Mouse (Mus musculus) activated CD4-positive, CD25-positive, alpha-beta regulatory T cell, adult 4 months (primary cell): ENCODE results near the gene Neurl2. TPM values are rescaled to one million over a fixed set of nuclear protein-coding genes. Genes with fewer than 3 reads are reported as not detected.
"Not testable (repeated sequence)": the region's sequence is repeated elsewhere in the genome, so short reads cannot be mapped to it uniquely, and the experiment has no call there.

Source experiments
- ATAC-seq: one replicate; pipeline ENCODE4 v1.8.0; 2017
- polyA plus RNA-seq, 2 experiments: library from polyadenylated mRNA; unstranded; fragments of 100-300 nt; shearing (Covaris generic); gene quantifications; one replicate each; pipeline ENCODE4 v1.2.1; 2017

Gene Neurl2
- polyA plus RNA-seq, 2 experiments from 2014 or later, result 0.69 TPM; not detected in 1

DNA sequence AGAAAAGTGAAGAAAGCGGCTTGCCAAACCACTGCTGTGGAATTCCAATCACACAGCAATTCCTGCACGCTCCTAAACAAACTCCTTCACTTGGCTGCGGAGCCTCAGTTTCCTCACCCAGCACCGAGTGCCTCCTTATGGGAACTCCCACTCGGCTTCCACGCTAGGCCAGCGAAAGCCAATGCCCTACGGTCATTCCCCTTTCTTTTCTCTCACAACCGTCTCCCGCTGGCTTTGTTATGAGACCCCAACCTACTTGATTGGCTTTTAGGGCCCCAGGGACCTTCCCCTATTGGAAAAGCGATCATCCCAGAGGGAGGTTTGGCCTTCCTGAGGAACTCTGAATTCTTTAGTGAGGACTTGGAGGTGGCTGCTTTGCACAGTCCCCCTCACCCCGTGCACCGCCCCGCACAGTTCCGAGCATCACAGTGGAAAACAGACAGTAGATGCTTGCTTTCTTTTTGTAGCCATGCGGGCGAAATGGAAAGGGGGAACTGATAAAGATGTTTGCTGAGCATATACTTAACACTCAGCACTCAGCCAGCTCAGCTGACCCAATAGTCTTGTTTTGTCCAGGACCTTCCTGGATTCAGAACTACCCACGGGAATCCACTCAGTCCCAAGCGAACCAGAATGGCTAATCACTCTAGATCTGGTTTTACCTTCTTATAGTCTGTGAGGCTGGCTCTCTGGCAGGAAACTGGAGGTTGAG is 24.7 kb upstream of the Neurl2 start:
- no peak for ATAC-seq

GRCm38 (mm10) chr2:164857101-164857821 is 24.0 kb upstream of the Neurl2 start, which contains the start of gene Pltp:
Gene Pltp (minus strand): TSS chr2:164857711.
- peak; percentile 71 for ATAC-seq

GRCm38 (mm10) chr2:164856309-164857100 is 23.2 kb upstream of the Neurl2 start:
- ATAC-seq, result peak; percentile 17

GRCm38 (mm10) chr2:164855572-164855971 is 22.3 kb upstream of the Neurl2 start:
- not testable (repeated sequence) for ATAC-seq

- peak; percentile 94 for ATAC-seq
Observed at GRCm38 (mm10) chr2:164850061-164850460, 16.8 kb upstream of the Neurl2 start.

- ATAC-seq, result no peak
Observed at GRCm38 (mm10) chr2:164845782-164846181, 12.5 kb upstream of the Neurl2 start.

DNA sequence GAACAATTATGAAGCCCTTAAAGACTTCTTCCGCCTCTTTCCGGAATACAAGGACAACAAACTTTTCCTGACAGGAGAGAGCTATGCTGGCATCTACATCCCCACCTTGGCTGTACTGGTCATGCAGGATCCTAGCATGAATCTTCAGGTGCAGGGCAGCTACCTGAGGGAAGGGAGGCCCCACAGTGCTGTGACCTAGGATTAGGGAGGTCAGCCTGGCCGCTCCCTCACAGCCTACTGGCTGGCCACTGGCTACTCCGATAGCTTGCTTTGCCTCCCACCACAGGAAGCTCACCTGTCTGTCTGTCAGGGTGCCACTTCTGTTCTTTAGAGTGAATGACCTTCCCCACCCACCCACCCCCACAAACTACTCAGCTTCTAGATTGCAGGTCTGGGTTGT is 1.9 kb upstream of the Neurl2 start:
- ATAC-seq, result no peak

DNA sequence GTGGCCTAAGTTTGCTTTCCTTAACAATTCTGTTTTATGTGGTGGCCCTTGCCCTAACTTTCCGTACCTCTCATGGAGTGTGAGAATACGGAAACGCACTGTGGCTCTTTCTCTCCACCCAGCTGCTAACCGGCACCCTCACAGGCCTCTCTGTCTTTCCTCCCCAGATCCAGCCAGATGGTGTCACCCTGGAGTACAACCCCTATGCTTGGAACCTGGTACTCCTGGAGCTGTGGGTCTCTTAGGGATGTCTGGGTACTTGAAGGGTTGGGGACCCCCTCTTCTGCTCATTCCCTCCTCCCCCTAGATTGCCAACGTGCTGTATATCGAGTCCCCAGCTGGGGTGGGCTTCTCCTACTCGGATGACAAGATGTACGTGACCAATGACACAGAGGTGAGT is 1.3 kb upstream of the Neurl2 start:
- ATAC-seq, result peak; percentile 21

DNA sequence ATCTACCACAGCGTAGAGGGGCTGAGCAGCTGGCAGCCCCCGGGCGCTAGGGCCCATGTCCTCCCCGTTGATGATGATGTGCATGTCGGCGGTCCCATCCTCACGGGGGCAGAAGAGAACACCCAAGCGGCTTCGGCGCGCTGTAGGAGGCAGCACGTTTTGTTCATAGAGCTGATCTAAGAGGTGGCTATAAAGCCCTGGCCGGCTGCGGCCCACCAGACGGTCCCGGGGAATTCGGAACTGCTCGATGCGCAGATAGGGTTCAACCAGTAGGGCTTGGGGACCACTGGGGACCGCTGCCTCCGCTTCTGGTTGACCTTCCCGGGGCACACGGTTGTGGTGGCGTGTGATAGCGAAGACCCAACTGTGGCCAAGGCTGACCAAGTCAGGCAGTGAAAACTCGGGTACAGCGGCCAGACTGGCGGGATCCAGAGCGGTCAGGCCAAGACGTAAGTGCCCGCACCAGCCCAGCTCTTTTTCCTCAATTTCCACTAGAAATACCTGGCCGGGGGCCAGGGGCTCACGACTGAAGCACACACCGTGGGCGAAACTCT is 431 bp downstream of the Neurl2 start, which contains the start of gene Ctsa:
Gene Ctsa, plus strand, starts transcription at position 126 of the 554 bp plus-strand sequence.
- ATAC-seq, result peak; percentile 81

GRCm38 (mm10) chr2:164832032-164832747 is 1.1 kb downstream of the Neurl2 start:
- ATAC-seq, result no peak

GRCm38 (mm10) chr2:164831029-164831428 is 2.2 kb downstream of the Neurl2 start:
- ATAC-seq, result no peak

DNA sequence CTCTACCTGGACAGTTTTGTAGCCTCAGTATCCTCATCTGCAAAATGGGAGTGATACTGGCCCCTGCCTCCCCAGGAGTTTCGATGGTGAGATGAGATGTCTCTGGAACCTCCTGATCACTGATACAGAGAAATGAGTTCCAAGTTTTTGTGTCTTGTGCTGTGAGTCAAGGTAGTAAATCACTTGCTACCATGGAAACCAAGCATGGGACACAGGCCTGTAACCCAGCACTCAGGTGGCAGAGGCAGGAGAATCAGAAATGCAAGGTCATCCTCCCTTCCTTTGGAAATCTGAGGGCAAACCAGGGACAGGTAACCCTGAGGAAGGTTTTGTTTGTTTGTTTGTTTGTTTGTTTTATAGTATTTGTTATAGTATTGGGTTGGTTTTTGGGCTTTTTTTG is 4.2 kb downstream of the Neurl2 start:
- no peak for ATAC-seq

- no peak for ATAC-seq
Observed at GRCm38 (mm10) chr2:164828437-164828836, 4.8 kb downstream of the Neurl2 start, which contains the start of gene Spata25. Gene Spata25 (minus strand): TSS chr2:164828537.

DNA sequence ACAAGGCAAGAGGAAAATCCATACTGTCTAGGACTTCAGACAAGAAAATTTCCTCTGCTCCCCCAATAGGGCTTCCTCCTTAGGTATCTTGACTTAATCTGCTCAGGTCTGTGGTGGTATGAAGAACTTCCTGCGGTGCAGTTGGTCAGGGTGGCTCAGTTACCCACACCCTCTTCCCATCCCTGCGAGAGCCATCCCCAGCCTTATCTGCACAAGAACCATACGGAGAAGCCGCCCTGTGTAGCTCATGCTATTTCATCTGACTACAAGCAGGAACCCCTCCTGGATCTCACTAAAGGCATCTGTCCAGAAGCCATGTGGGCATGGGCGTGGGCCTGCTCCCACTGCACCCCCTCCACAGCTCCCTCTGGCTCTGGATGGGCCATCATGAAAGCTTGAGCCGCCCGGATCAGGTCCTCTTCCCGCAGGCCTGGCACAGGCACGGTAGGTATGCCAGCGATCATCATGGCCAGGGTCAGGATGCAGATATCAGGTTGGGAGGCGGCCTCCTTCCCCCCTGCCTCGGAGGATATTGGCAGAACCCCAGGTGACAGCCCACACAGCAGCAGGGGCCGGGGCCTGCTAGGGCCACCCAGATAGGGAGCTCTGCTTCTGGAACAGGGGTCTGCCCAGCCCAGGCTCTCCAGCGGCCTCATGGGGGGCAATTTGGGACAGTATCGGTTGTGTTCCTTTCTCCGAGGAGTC is 6.0 kb downstream of the Neurl2 start:
- no peak for ATAC-seq

GRCm38 (mm10) chr2:164825521-164825920 is 7.7 kb downstream of the Neurl2 start:
- ATAC-seq, result no peak

GRCm38 (mm10) chr2:164823969-164824368 is 9.3 kb downstream of the Neurl2 start:
- ATAC-seq, result no peak

- no peak for ATAC-seq
Observed at GRCm38 (mm10) chr2:164823181-164823585, 10.1 kb downstream of the Neurl2 start.

- peak; percentile 100 for ATAC-seq
Observed at GRCm38 (mm10) chr2:164822636-164823165, 10.6 kb downstream of the Neurl2 start, which contains the start of gene Zswim1. Gene Zswim1 (plus strand): TSS chr2:164822686.

DNA sequence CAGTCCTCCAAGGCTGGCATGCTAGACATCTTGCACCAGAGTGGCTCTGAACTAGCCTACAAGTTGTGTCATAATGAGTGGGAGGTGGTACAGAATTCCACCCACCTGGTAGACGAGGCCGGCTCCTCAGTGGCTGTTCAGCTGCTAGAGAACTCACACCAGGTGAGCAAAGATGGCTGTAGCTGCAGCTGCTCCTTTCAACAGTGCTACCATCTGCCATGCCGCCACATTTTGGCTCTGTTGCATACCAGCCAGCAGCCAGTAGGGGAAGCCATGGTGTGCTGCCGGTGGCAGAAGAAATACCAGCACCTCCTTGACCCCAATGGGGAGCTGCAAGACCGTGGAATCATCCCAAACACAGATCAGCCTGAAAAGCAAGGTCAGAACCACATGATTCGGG is 12.2 kb downstream of the Neurl2 start:
- no peak for ATAC-seq

DNA sequence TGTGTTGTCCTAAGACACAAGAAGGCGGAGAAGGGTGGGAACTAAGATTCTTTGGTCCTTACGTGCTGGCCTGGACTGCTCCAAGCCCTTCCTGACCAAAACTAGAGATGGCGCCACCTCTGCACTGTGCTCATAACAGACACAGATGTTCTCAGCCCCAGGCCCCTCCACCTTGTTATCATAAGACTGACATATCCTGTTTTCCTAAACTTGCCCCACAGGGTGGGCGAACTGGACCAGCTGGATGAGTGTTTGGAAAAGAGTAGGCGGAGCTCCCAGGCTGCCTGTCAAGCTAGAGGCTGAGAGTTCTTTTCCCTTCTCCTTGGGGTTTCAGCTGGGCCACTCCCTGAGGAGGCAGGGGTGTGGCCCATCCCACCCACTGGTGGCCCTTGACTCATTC is 15.6 kb downstream of the Neurl2 start:
- ATAC-seq, result no peak

- ATAC-seq, result no peak
Observed at GRCm38 (mm10) chr2:164817206-164817605, 16.1 kb downstream of the Neurl2 start.
